Mouse (Mus musculus): ENCODE data around the gene Polr3a. TPM values are rescaled to one million over a fixed set of nuclear protein-coding genes. Genes with fewer than 3 reads are reported as not detected.

Polr3a gene
- polyA plus RNA-seq (2012; rRNA removed), result 5.9 and 6.8 TPM in 2 replicates

DNA sequence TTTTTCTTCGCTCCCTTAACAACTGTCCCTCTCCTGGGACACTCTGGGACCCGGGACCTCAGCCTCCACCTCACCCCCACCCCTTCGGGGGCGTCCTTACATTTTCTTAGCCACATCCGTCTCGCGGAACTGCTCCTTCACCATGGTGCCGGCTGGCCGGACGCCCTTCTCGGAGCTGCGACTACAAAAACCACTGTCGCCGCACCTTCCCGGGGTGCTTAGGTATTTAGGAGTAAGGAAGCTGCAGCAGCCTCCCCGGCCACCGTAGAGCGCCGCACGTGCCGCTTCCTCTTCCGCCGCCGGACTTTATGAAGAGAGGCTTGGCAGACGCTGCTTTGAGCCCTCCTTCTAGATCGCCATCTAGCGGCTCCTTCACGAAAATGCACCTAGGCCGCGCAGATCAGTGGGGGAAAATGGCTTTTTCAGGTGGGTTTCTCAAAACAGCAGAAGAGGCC lies at the start of gene Polr3a, which contains the start of gene Rps24:
Gene Polr3a, minus strand, starts transcription at position 286 of the 455 bp plus-strand sequence.
Gene Rps24, plus strand, starts transcription at position 353 of the 455 bp plus-strand sequence.
- peaks cover 6% of the 10 kb centered on the region for H3K4me1 ChIP-seq (ENCODE audit: control insufficient read depth, insufficient read depth, low read length)
- H3K36me3 ChIP-seq (ENCODE audit: control insufficient read depth, insufficient read depth, low read length), result peaks cover 2% of the 10 kb centered on the region
- peak within 1 kb of the TSS; percentile 99 for H3K4me3 ChIP-seq (ENCODE audit: control insufficient read depth, low read depth, low read length)
- peak; percentile 88 for TF ChIP-seq CTCF (IDR thresholded peaks at IDR 0.05; ENCODE audit: control insufficient read depth, insufficient read depth, insufficient replicate concordance, low read depth, low read length)
- peak; percentile 65 for TF ChIP-seq POLR2A (IDR thresholded peaks at IDR 0.05; ENCODE audit: control insufficient read depth, low read depth, low read length)
- peak within 1 kb of the TSS; percentile 81 for H3K27ac ChIP-seq (ENCODE audit: control insufficient read depth, insufficient read depth, low read depth, low read length)
- H3K27me3 ChIP-seq (ENCODE audit: control insufficient read depth, insufficient read depth, low read length), result no peaks in the 10 kb centered on the region

DNA sequence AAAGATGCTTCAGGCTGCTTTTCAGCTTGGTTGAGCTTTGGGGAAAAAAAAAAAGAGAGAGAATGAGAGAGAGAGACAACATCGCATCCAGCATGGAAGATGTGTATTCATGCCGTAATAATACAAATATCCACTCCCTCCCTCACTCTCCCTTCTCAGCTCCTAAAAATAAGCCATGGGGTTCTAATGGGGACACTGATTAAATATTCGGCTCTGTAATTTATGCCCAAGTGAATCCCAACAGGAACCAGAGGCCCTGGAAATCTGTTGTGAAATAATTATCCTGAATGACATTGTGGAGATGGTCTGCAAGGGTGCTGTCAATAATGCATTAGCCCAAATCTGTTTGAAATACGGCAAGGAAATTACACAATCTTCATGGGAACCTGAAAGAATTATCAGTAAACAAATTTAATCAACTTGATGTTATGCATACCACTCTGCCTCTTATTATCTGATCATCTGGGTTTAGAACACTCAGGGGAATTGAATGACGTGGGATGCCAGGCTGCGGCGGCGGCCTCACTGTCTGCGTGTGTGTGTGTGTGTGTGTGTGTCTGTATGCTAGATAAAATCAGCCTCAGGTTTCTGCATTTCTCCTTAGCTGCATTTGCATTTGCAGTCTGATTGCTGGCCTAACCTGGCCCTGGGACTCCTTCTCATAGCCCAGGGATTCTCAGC lies 48.1 kb upstream of the Polr3a start:
- H3K4me1 ChIP-seq (ENCODE audit: control insufficient read depth, insufficient read depth, low read length), result peaks cover 5% of the 10 kb centered on the region
- H3K36me3 ChIP-seq (ENCODE audit: control insufficient read depth, insufficient read depth, low read length), result no peaks in the 10 kb centered on the region
- no peak overlapping the region for H3K4me3 ChIP-seq (ENCODE audit: control insufficient read depth, low read depth, low read length)
- no peak overlapping the region for H3K27ac ChIP-seq (ENCODE audit: control insufficient read depth, insufficient read depth, low read depth, low read length)
- TF ChIP-seq POLR2A (IDR thresholded peaks at IDR 0.05; ENCODE audit: control insufficient read depth, low read depth, low read length), result no peak
- H3K27me3 ChIP-seq (ENCODE audit: control insufficient read depth, insufficient read depth, low read length), result no peaks in the 10 kb centered on the region

DNA sequence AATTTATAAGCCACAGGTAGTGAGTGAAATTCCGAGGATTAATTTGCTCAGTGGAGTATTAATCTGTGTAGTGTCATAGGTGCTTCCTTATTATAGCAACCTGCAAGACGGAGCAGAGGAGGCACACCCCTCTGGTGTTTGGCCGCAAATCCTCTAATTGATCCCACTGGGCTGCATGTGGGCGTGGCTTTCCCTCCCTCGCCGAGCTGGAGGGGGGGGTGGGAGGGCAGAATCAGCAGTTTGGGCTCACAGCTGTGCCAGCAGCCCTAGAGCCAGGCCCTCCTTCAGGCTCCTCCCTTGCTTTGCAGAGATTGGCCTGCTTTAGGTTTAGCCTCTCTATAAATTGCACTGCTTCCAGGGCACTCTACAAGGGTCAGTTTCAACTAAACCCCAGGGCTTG lies 43.4 kb upstream of the Polr3a start:
- Histone ChIP-seq H3K4me1 (ENCODE audit: control insufficient read depth, insufficient read depth, low read length) (peaks cover 10% of the 10 kb centered on the region), H3K36me3 (ENCODE audit: control insufficient read depth, insufficient read depth, low read length) (no peaks in the 10 kb centered on the region), H3K4me3 (ENCODE audit: control insufficient read depth, low read depth, low read length) (no peak overlapping the region), H3K27ac (ENCODE audit: control insufficient read depth, insufficient read depth, low read depth, low read length) (no peak overlapping the region), H3K27me3 (ENCODE audit: control insufficient read depth, insufficient read depth, low read length) (no peaks in the 10 kb centered on the region)
- TF ChIP-seq POLR2A (IDR thresholded peaks at IDR 0.05; ENCODE audit: control insufficient read depth, low read depth, low read length) (no peak), CTCF (IDR thresholded peaks at IDR 0.05; ENCODE audit: control insufficient read depth, insufficient read depth, insufficient replicate concordance, low read depth, low read length) (no peak)

DNA sequence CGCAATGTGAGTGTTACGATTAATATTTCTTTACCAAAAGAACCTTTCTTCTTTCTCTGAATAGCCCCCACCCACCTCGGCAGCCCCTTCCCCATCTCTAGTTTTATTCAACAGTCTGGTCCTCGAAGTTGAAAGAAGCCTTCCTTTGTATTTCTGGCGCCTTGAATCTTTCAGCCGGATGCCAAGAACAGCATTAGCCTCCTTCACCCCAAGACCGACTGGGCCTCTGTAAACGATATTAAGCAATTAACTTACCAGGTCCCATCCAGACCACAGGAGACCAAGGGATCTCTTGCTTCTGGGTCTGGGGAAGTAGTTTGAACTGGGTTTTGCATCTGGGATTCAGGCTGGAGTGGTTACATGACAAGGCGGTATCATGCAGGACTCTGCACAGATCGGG lies 39.6 kb upstream of the Polr3a start:
- Histone ChIP-seq H3K27ac (ENCODE audit: control insufficient read depth, insufficient read depth, low read depth, low read length) (no peak overlapping the region), H3K36me3 (ENCODE audit: control insufficient read depth, insufficient read depth, low read length) (no peaks in the 10 kb centered on the region), H3K4me1 (ENCODE audit: control insufficient read depth, insufficient read depth, low read length) (peaks cover 10% of the 10 kb centered on the region), H3K4me3 (ENCODE audit: control insufficient read depth, low read depth, low read length) (no peak overlapping the region), H3K27me3 (ENCODE audit: control insufficient read depth, insufficient read depth, low read length) (no peaks in the 10 kb centered on the region)
- TF ChIP-seq CTCF (IDR thresholded peaks at IDR 0.05; ENCODE audit: control insufficient read depth, insufficient read depth, insufficient replicate concordance, low read depth, low read length) (no peak), POLR2A (IDR thresholded peaks at IDR 0.05; ENCODE audit: control insufficient read depth, low read depth, low read length) (no peak)

DNA sequence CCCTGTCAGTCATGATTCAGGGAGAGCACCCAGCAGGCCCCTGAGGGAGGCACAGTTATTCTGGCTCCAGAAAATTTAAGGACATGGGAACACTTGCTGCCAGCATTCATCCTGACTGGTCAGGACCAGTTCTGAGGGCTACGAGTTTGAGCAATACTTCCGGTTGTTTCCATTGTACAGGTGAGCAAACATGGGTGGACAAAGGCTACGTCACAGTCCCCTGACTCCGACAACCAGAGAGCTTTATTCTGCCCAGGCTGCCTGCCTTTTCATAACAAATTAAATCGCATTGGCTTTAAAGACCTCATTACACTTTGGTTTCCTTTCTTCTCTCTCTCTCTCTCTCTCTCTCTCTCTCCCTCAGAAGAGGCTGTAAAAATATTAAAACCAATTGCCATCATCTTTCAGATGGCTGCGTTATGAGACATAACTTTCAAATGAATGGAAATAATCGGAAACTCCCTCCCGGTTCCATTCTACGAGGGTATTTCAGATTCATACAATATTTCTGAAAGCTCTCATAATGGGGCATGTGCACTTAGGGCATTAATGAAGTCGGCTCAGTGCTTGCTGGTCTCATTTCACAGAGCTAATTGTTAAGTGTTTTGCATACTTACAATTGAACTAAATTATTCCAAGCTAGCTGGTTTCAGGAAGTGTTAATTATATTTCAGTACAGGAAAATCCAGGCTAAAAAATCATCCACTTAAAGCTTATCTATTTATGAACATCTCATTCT lies 39.0 kb upstream of the Polr3a start:
- Histone ChIP-seq H3K27ac (ENCODE audit: control insufficient read depth, insufficient read depth, low read depth, low read length) (no peak overlapping the region), H3K4me3 (ENCODE audit: control insufficient read depth, low read depth, low read length) (no peak overlapping the region), H3K36me3 (ENCODE audit: control insufficient read depth, insufficient read depth, low read length) (no peaks in the 10 kb centered on the region), H3K4me1 (ENCODE audit: control insufficient read depth, insufficient read depth, low read length) (peaks cover 9% of the 10 kb centered on the region), H3K27me3 (ENCODE audit: control insufficient read depth, insufficient read depth, low read length) (no peaks in the 10 kb centered on the region)
- TF ChIP-seq POLR2A (IDR thresholded peaks at IDR 0.05; ENCODE audit: control insufficient read depth, low read depth, low read length), result no peak
- no peak for TF ChIP-seq CTCF (IDR thresholded peaks at IDR 0.05; ENCODE audit: control insufficient read depth, insufficient read depth, insufficient replicate concordance, low read depth, low read length)

DNA sequence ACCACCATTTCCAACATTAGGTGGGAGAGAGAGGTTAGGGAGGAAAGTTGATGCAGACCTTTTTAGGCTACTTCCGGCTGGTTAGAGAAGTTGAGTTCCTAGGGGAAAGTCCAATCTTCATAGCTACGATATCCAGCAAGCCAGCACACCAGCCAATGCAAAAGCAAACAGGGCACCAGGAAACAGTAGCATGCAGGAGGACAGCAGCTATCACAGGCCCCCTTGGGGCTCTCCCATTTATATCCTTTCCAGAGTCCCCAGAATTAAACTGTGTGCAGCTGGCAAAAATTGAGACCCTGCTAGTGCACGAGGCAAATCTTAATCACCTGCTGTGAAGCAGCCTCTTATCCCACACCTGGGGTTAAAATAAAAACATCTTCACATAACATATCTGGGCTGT lies 38.3 kb upstream of the Polr3a start:
- Histone ChIP-seq H3K4me1 (ENCODE audit: control insufficient read depth, insufficient read depth, low read length) (peaks cover 5% of the 10 kb centered on the region), H3K27me3 (ENCODE audit: control insufficient read depth, insufficient read depth, low read length) (no peaks in the 10 kb centered on the region), H3K36me3 (ENCODE audit: control insufficient read depth, insufficient read depth, low read length) (no peaks in the 10 kb centered on the region), H3K4me3 (ENCODE audit: control insufficient read depth, low read depth, low read length) (no peak overlapping the region), H3K27ac (ENCODE audit: control insufficient read depth, insufficient read depth, low read depth, low read length) (no peak overlapping the region)
- no peak for TF ChIP-seq POLR2A (IDR thresholded peaks at IDR 0.05; ENCODE audit: control insufficient read depth, low read depth, low read length)
- TF ChIP-seq CTCF (IDR thresholded peaks at IDR 0.05; ENCODE audit: control insufficient read depth, insufficient read depth, insufficient replicate concordance, low read depth, low read length), result no peak

DNA sequence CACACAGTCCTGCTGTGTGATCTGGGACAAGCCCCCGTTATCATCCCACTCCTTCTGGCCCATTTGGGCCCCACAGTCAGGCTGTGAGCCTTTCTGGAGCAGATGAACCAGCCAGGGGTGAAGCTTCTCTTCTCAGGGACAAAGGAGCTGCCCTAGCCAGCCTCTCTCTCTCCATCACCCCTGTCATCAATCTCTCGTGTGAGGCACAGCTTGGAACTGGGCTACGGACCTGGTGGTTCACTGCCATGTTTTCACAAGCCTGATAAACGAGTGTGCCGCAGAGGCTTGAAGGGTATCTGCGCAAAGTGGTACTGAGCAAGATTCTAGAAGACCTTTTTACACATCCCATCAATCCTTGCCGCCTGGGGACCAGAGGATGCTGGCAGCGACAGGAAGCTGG lies 34.7 kb upstream of the Polr3a start:
- Histone ChIP-seq H3K4me1 (ENCODE audit: control insufficient read depth, insufficient read depth, low read length) (no peaks in the 10 kb centered on the region), H3K36me3 (ENCODE audit: control insufficient read depth, insufficient read depth, low read length) (no peaks in the 10 kb centered on the region), H3K27ac (ENCODE audit: control insufficient read depth, insufficient read depth, low read depth, low read length) (no peak overlapping the region), H3K27me3 (ENCODE audit: control insufficient read depth, insufficient read depth, low read length) (no peaks in the 10 kb centered on the region), H3K4me3 (ENCODE audit: control insufficient read depth, low read depth, low read length) (no peak overlapping the region)
- TF ChIP-seq CTCF (IDR thresholded peaks at IDR 0.05; ENCODE audit: control insufficient read depth, insufficient read depth, insufficient replicate concordance, low read depth, low read length) (no peak), POLR2A (IDR thresholded peaks at IDR 0.05; ENCODE audit: control insufficient read depth, low read depth, low read length) (no peak)
